Mouse (Mus musculus) neural tube, embryonic 13.5 days (tissue): ENCODE data around the gene Marc1. TPM values are rescaled to one million over a fixed set of nuclear protein-coding genes. Genes with fewer than 3 reads are reported as not detected.

Experiments
- ATAC-seq: fragments of 200-750 bp; cut with Nextera tagmentation; 2 replicates; pipeline ENCODE4 v1.8.0; 2017; ENCODE audit warnings: low read depth, mild to moderate bottlenecking, moderate TSS enrichment, moderate library complexity
- H3K27ac ChIP-seq: fragments of 300-500 bp; sonication (generic); replicated peaks from 2 replicates; pipeline ENCODE4 v1.5.1; 2015; ENCODE audit warnings: moderate library complexity, mild to moderate bottlenecking, inconsistent platforms
- H3K27me3 ChIP-seq: fragments of 300-500 bp; sonication (generic); 2 replicates; pipeline ENCODE4 v1.6.1; 2015; ENCODE audit warnings: mild to moderate bottlenecking, inconsistent platforms
- H3K36me3 ChIP-seq: fragments of 300-500 bp; sonication (generic); 2 replicates; pipeline ENCODE4 v1.6.1; 2015; ENCODE audit warnings: mild to moderate bottlenecking, inconsistent platforms
- H3K4me1 ChIP-seq: fragments of 300-500 bp; sonication (generic); replicated peaks from 2 replicates; pipeline ENCODE4 v1.6.1; 2015; ENCODE audit warnings: inconsistent platforms
- H3K4me2 ChIP-seq: fragments of 300-500 bp; sonication (generic); 2 replicates; pipeline ENCODE4 v1.6.1; 2015; ENCODE audit warnings: inconsistent platforms, mild to moderate bottlenecking, moderate library complexity
- H3K4me3 ChIP-seq: fragments of 300-500 bp; sonication (generic); 2 replicates; pipeline ENCODE4 v1.5.1; 2015; ENCODE audit warnings: mild to moderate bottlenecking, inconsistent platforms
- H3K9ac ChIP-seq: fragments of 300-500 bp; sonication (generic); 2 replicates; pipeline ENCODE4 v1.6.1; 2015; ENCODE audit warnings: moderate library complexity, mild to moderate bottlenecking, inconsistent platforms
- H3K9me3 ChIP-seq: fragments of 300-500 bp; sonication (generic); 2 replicates; pipeline ENCODE4 v1.6.1; 2016; ENCODE audit warnings: inconsistent platforms
- WGBS: fragments of 180-500 bp; shearing (Covaris S2); methylation state at CpG from one replicate; pipeline ENCODE4 v1.1.7; 2015; 5-methylcytosine and 5-hydroxymethylcytosine counted together
- microRNA counts: library from miRNA; unstranded; fragments of <30 nt; microRNA quantifications from one replicate; lab custom pipeline; 2016
- microRNA-seq: library from miRNA; unstranded; fragments of <30 nt; microRNA quantifications from one replicate; pipeline ENCODE4, GENCODE M21; 2016
- polyA plus RNA-seq: library from polyadenylated mRNA; unstranded; fragments of >200 nt; fragmentation: Nextera tagmentation; extraction: Ambion mirVana; gene quantifications from 2 replicates; pipeline ENCODE4 v1.2.1, GENCODE M21; 2015

Gene Marc1
- polyA plus RNA-seq, 1 experiment from 2014 or later = not detected

GRCm38 (mm10) chr1:184748692-184749152 lies 62.4 kb downstream of the Marc1 start:
- H3K27ac ChIP-seq = peak overlapping the region; percentile 33
- no peak for ATAC-seq
- 0 out of 2 replicates have a peak, but pooled peaks cover 3% of the 10 kb centered on the region for H3K27me3 ChIP-seq
- no peak overlapping the region for H3K9ac ChIP-seq
- H3K9me3 ChIP-seq = no peaks in the 10 kb centered on the region
- H3K4me3 ChIP-seq = no peak overlapping the region
- peaks cover 5% of the 10 kb centered on the region for H3K4me1 ChIP-seq
- no peaks in the 10 kb centered on the region for H3K36me3 ChIP-seq
- no peak overlapping the region for H3K4me2 ChIP-seq
- 30% methylated on average over 14 of the region's 14 CpGs for WGBS

- Histone ChIP-seq H3K27me3 (peaks cover 74% of the 10 kb centered on the region), H3K36me3 (no peaks in the 10 kb centered on the region), H3K27ac (no peak overlapping the region), H3K9ac (no peak overlapping the region), H3K4me1 (no peaks in the 10 kb centered on the region), H3K4me3 (no peak overlapping the region), H3K4me2 (no peak overlapping the region), H3K9me3 (no peaks in the 10 kb centered on the region)
- no peak for ATAC-seq
- WGBS = 8% methylated on average over 14 of the region's 14 CpGs
Observed at GRCm38 (mm10) chr1:184737876-184738479, 73.1 kb downstream of the Marc1 start.

- Histone ChIP-seq H3K27ac (no peak overlapping the region), H3K4me1 (peaks cover 6% of the 10 kb centered on the region; the same call in 1 of the 2 replicates), H3K9ac (no peak overlapping the region), H3K4me2 (no peak overlapping the region), H3K27me3 (peaks cover 80% of the 10 kb centered on the region), H3K9me3 (no peaks in the 10 kb centered on the region), H3K36me3 (no peaks in the 10 kb centered on the region), H3K4me3 (no peak overlapping the region)
- ATAC-seq = no peak
- WGBS = 34% methylated on average over 2 of the region's 2 CpGs
Observed at GRCm38 (mm10) chr1:184737228-184737627, 73.9 kb downstream of the Marc1 start.

MicroRNAs within 50 kb of the gene (microRNA counts, 519-probe panel; counts per million panel counts)
- microRNA mmu-miR-1981 (lab: Ali Mortazavi, UCI) = 4,050 counts per million, percentile 66 among the panel's probes with 10 or more counts

Small RNAs within 50 kb of the gene (microRNA-seq; reads per million reads assigned to microRNA genes)
- gene Mir1981 = 43.3 reads per million, percentile 45 among the genes with 10 or more reads in this experiment

Other genes starting within 250 kb of the Marc1 start
- 4.1 and 5.1 TPM in 2 replicates for gene Hlx, start 78.7 kb downstream of the Marc1 start, polyA plus RNA-seq
- 116 and 124 TPM in 2 replicates for gene Marc2, start 35.1 kb upstream of the Marc1 start, polyA plus RNA-seq
- 1.2 and 1.6 TPM in 2 replicates for gene C130074G19Rik, start 71.9 kb upstream of the Marc1 start, polyA plus RNA-seq
- gene Mark1, start 188.3 kb upstream of the Marc1 start, polyA plus RNA-seq = 13.2 and 13.5 TPM in 2 replicates